Mouse (Mus musculus) urinary bladder, adult 2 months (tissue): Measurements from ENCODE around the gene Col4a5. TPM values are rescaled to one million over a fixed set of nuclear protein-coding genes. Genes with fewer than 3 reads are reported as not detected.

ENCODE experiments used
- DNase-seq: peaks from one replicate; pipeline ENCODE4 v3.0.0; 2022; ENCODE audit warnings: low spot score
- polyA plus RNA-seq: library from polyadenylated mRNA; depleted of rRNA; stranded (reverse); fragments of >200 nt; gene quantifications from 2 replicates; pipeline ENCODE4 v1.2.3, GENCODE M21; 2012; rRNA removed

The Col4a5 gene
- 63.5 and 64.2 TPM in 2 replicates for polyA plus RNA-seq

DNA sequence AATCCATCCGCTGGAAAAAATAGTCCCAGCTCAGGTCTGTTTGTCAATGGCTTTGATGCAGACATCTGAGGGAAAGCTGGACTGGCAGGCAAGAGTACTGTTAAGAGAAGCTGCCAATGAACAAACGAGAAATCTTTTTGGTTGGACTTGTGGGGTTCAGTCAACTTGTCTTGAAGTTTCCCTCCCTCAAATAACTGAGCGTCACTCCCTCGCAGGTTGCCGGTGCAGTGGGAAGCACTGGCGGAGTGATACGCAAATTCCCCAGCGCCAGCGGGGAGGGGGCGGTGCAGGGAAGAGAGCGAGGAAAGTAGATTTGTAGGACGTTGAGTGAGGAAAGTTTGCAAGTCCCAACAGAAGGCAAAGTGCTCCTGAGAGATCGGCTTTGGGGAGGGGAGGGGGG lies at the start of gene Col4a5:
TSS of gene Col4a5 (plus strand) at position 276 of the 400 bp plus-strand sequence.
- DNase-seq = peak; percentile 38

DNA sequence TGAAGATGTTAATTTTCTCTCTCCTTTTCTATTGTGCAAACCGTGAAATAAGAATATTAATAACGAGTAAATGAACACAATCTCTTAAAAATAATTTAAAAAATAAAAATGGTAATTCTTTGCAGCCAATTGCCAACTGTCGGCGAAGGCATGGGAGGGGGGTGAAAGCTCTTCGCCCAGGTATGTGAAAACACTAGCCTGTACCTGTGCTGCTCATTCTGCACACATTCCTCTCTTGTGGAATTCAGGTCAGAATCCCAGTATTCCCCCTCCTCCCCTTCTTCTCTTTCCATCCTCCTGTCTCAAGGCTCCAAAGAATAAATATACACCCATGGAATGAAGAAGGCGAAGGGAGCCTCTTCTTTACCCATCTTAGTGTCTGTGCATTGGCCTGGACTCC lies 38.4 kb upstream of the Col4a5 start:
- DNase-seq = no peak

GRCm38 (mm10) chrX:141439423-141439822 lies 35.8 kb upstream of the Col4a5 start:
- no peak for DNase-seq

DNA sequence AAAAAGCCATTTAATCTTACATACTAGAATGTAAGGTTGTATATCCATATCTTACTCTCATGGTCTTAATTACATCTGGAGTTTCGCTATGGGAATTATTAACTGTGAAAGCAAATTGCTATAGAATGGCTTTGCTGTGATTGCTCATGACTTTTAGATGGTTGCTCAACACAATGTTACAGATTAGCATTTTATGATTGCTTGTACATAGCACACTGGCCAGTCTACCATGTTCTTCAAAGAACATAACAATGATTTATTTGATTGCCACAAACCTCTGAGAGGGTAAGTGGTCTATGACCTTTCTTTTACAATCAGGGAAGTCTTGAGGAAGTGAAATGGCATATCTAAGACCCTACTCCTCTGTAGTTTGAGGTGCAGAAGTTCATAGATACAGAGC lies 27.2 kb upstream of the Col4a5 start:
- DNase-seq = no peak

DNA sequence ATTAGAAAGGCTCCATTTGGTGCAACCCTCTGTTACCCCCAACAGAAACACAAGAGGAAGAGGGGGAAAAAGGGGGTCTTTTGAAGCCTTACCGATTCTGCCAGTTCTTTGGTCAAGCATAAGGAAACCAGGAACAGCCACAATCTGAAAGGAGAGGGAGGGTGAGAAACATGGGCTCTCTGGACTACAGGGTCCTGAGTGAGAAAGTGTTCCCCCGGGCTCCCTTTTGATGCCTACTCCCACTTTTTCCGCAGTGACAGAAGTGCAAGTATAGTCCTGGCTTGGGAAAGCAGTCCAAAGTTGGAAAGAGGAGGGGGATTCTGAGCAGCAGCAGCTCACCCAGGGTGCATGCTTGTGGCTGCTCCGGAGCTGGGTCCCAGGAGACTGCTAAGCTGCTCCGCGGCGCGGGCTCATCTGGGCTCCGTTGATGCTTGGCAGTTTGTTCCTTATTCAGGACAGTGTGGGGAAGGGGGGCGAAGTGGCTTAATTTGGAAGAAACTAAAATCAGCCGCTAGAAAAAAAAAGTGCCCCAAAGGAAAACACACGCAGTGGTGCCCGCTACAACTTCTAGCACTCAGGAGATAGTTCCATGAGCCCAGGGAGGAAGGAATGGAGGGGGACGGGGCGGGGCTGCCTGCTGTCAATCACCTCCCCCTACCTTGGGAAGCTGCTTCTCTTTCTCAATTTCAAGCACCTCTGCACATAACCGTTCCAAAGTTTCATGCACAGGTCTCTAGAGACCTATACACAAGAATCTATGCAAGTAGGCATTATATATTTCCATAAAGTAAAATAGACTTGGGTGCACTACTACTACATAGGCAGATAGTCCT lies 1.5 kb upstream of the Col4a5 start, which contains the start of gene Col4a6:
TSS of gene Col4a6 (minus strand) at position 607 of the 833 bp plus-strand sequence.
- peak; percentile 23 for DNase-seq

GRCm38 (mm10) chrX:141475566-141476327 lies 562 bp downstream of the Col4a5 start:
- peak; percentile 24 for DNase-seq

- DNase-seq = no peak
Measured at GRCm38 (mm10) chrX:141494545-141494944, 19.4 kb downstream of the Col4a5 start.

DNA sequence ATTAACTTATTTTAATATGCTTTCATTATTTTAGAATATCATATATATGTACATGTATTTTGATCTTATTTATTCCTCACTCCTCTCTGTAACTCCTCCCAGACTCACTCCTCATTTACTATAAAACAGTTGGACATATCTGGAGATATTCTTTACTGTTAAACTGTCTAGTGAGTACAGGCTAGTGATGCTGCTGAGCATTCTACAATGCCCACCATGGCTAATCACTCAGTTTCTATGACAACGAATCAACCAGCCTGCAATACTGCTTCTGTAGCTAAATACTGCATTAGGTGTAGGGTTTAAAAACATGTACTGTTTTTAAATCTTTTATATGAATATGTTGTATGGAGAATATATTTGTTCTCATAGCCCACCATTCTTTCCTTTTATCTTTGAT lies 27.9 kb downstream of the Col4a5 start:
- DNase-seq = no peak

DNA sequence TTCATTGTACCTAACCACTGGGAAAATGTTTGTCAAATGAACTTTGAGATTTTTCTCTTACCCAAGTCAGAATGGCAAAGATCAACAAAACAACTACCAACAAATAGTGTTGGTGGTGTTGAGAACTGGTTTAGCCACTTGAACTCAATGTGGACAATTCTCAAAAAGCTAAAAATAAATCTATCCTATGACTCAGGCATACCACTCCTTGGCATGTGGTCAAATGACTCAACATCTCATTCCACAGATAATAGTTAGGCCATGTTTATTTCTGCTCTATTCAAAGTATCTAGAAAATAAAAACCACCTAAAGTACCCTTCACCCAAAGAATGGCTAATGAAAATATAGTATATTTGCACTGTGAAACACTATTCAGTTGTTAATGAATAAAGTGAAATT lies 58.3 kb downstream of the Col4a5 start:
- no peak for DNase-seq

DNA sequence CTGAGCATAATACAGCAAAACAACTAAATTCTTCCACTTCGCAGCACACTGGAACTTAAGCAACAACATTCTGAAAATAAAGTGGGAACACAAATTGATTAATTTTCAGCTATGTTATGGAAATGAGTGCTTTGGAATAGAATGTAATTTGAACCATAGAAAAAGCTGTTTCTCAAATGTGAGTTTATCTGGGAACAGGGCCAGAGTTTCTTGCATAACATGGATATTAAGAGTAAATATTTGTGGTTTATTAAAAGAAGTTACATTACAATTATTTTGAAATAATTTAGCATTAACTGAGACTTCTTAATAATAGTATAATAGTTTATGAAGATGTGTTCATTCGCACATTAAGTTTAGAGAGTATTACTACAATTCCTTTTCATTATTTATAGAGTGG lies 72.3 kb downstream of the Col4a5 start:
- no peak for DNase-seq

GRCm38 (mm10) chrX:141590242-141590641 lies 115.1 kb downstream of the Col4a5 start:
- no peak for DNase-seq

GRCm38 (mm10) chrX:141721725-141722124 lies 246.5 kb downstream of the Col4a5 start:
- DNase-seq = peak; percentile 21

GRCm38 (mm10) chrX:141723936-141724335 lies 248.8 kb downstream of the Col4a5 start:
- DNase-seq = no peak

DNA sequence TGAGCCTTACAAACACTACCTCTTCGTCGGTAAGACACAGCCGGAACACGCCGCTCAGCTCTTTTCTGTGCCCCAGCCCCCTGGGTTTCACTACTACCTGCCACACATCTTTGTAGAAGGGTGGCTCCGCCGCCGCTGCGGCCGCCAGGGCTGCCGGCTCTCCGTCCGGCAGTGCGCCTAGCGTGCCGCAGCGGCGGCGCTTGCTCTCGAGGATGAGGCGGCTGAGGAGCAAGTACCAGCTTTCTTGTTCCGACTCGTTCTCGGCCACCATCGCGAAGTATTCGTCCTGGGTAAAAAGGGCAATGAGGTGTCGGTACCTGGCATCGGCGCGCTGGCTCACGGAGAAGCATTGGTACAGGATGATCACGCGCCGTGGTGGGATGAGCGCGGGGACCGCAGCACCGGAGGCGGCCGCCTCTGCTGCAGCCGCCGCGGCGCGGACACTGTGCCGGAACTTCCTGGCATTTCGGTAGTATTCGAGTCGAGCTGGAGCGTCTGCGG lies 249.3 kb downstream of the Col4a5 start:
- no peak for DNase-seq

DNA sequence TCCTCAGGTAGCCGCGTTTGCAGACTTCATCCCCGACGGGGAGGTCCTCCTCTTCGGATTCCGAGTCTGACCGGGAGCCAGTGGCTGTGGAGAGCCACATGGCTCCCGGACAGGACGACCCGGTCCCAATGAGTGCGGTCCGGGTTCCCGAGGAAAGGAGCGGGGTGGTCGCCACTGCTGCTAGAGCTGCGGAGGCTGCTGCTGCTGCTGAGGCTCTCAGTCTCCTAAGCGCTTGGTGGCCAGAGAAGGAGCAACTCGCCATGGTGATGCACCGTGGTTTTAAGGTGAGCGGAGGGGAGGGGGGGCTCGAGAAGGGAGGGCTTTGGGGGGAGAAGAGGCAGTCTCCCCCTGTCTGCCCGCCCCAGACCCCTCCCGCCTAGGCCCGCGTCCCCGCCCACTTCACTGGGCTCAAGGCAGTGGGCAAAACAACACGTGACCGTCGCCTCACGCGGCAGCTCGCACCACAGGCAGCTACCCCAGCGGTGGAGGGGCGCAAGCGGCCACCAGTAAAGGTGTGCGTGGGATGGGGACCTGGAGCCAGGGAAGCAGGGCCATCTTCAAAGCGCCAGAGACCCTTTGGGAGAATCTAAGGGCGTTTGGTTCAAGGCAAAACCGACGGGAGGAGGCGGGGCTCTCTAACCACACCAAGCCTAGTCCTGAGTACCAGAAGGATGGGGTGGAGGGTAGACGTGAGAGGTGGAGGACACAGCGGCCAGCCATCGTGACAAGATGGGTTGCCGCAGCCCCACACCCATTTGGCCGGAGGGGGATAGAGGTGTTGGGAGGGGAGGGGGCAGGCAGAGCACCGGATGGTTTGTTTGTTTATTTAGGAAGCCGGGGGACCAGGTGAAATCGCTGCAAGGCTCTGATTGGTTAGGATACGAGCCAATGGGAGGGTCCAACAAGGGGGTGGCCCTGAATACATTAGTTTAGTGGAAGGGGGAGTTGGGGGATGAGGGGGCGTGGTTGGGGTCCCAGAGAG lies 250.0 kb downstream of the Col4a5 start, which contains the start of gene Irs4:
TSS of gene Irs4 (minus strand) at position 327 of the 982 bp plus-strand sequence.
- DNase-seq = no peak

GRCm38 (mm10) chrX:141729570-141729969 lies 254.4 kb downstream of the Col4a5 start:
- DNase-seq = no peak

Other genes starting within 250 kb of the Col4a5 start
- gene Col4a6, start 1.3 kb upstream of the Col4a5 start, polyA plus RNA-seq = 28.1 and 32.6 TPM in 2 replicates
- gene Irs4, start 249.9 kb downstream of the Col4a5 start, polyA plus RNA-seq = 0.03 TPM in 1 of 2 replicates, not detected in the other